ENCODE assay signal across 8 mouse cellular contexts in the genomic region with DNA sequence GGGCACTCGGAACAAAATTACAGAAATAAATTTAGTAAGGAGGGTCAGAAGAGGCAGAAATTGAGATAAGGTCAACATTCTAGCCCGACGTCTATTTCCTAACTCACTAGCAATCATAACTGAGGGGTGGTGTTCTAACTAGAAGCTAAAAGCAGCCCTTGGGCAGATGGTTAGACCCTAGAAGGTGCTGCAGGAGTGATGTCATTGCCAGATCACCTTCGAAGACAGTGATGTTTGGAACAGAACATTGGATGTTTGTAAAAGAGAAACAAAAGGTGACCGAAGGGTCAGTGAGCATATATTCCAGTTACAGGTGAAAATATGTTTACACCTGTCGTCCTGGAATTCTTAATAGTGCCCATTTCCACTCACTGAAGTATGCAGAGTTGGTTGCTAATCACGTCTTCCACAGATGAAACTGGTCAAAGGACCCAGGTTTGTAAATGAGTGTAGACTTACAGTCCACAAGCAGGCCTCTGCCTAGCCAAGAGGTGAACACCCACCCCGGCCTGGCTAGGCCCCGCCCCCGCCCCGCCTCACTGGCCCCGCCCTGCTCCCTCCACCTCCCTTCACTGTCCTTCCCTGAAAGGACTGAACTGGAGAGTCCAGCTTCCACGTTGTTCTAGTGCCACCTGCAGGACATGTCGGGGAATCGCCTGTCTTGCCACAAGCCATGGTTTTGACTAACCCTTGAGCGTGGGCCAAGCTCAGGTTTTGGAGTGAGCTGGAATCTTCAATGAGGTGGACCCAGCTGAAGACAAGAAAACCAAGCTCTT. TPM values are rescaled to one million over a fixed set of nuclear protein-coding genes. Genes with fewer than 3 reads are reported as not detected.
DNase-seq lines count a peak whose midpoint lies in the region; ATAC-seq and TF ChIP-seq lines count a peak whose summit lies in the region.

No protein-coding gene starts in this region.

- H3K4me1 ChIP-seq in bone marrow macrophage, adult 2 months (ENCODE audit: control insufficient read depth, insufficient read depth, low read length) = peaks cover 21% of the 10 kb centered on the region
- no peaks in the 10 kb centered on the region for H3K4me1 ChIP-seq in embryonic fibroblast, embryonic 13.5 days (ENCODE audit: control insufficient read depth, insufficient read depth, low read length)
- H3K4me1 ChIP-seq in heart, embryonic 10.5 days = peaks cover 11% of the 10 kb centered on the region
- no peaks in the 10 kb centered on the region for H3K4me1 ChIP-seq in kidney, embryonic 14.5 days (ENCODE audit: control insufficient read depth, insufficient read depth, low read length)
- no peaks in the 10 kb centered on the region for H3K4me1 ChIP-seq in limb, embryonic 14.5 days (ENCODE audit: control insufficient read depth, insufficient read depth, low read length)

- H3K27me3 ChIP-seq in heart, embryonic 10.5 days (ENCODE audit: insufficient read depth, poor library complexity, severe bottlenecking) = peaks cover 8% of the 10 kb centered on the region; the same call in 1 of the 2 replicates
- H3K27me3 ChIP-seq in kidney, embryonic 14.5 days (ENCODE audit: control insufficient read depth, insufficient read depth, low read length) = no peaks in the 10 kb centered on the region
- no peaks in the 10 kb centered on the region for H3K27me3 ChIP-seq in limb, embryonic 14.5 days (ENCODE audit: control insufficient read depth, insufficient read depth, low read length)

- H3K9ac ChIP-seq in kidney, embryonic 14.5 days (ENCODE audit: low read depth, low read length) = no peak overlapping the region
- no peak overlapping the region for H3K9ac ChIP-seq in limb, embryonic 14.5 days (ENCODE audit: low read depth, low read length, severe bottlenecking)

- ATAC-seq in kidney, embryonic 14.5 days (ENCODE audit: low FRiP score, low TSS enrichment) = peak; percentile 91
- ATAC-seq in limb, embryonic 14.5 days (ENCODE audit: low FRiP score, low read depth) = peak; percentile 85

- no peak overlapping the region for H3K4me2 ChIP-seq in kidney, embryonic 14.5 days (replicated peaks; ENCODE audit: low read depth, low read length)
- H3K4me2 ChIP-seq in limb, embryonic 14.5 days (replicated peaks; ENCODE audit: low read depth, low read length, severe bottlenecking) = no peak overlapping the region

- peak; percentile 82 for TF ChIP-seq CTCF in bone marrow macrophage, adult 2 months (IDR thresholded peaks at IDR 0.05; ENCODE audit: low read depth, low read length)
- peak; percentile 93 for TF ChIP-seq CTCF in embryonic fibroblast, embryonic 13.5 days (IDR thresholded peaks at IDR 0.05; ENCODE audit: borderline replicate concordance, insufficient read depth, low read length)

- WGBS in heart, embryonic 10.5 days = 32% methylated on average over 16 of the region's 16 CpGs
- 30% methylated on average over 16 of the region's 16 CpGs for WGBS in kidney, embryonic 14.5 days
- 31% methylated on average over 16 of the region's 16 CpGs for WGBS in limb, embryonic 14.5 days

- no peaks in the 10 kb centered on the region for H3K36me3 ChIP-seq in heart, embryonic 10.5 days
- H3K36me3 ChIP-seq in kidney, embryonic 14.5 days (ENCODE audit: control insufficient read depth, insufficient read depth, low read length) = no peaks in the 10 kb centered on the region
- no peaks in the 10 kb centered on the region for H3K36me3 ChIP-seq in limb, embryonic 14.5 days (ENCODE audit: control insufficient read depth, insufficient read depth, low read length)

- H3K9me3 ChIP-seq in heart, embryonic 10.5 days = no peaks in the 10 kb centered on the region
- H3K9me3 ChIP-seq in kidney, embryonic 14.5 days (ENCODE audit: control insufficient read depth, low read length) = no peaks in the 10 kb centered on the region
- H3K9me3 ChIP-seq in limb, embryonic 14.5 days (ENCODE audit: control insufficient read depth, low read length) = no peaks in the 10 kb centered on the region

- H3K4me3 ChIP-seq in bone marrow macrophage, adult 2 months (ENCODE audit: insufficient read depth, low read length) = no peak overlapping the region
- H3K4me3 ChIP-seq in embryonic fibroblast, embryonic 13.5 days (ENCODE audit: insufficient read depth, low read length) = no peak overlapping the region
- H3K4me3 ChIP-seq in heart, embryonic 10.5 days = no peak overlapping the region
- H3K4me3 ChIP-seq in kidney, embryonic 14.5 days (ENCODE audit: low read length) = no peak overlapping the region
- no peak overlapping the region for H3K4me3 ChIP-seq in limb, embryonic 14.5 days (replicated peaks; ENCODE audit: low read length)

- H3K27ac ChIP-seq in bone marrow macrophage, adult 2 months (ENCODE audit: insufficient read depth, low read depth, low read length) = no peak overlapping the region
- no peak overlapping the region for H3K27ac ChIP-seq in embryonic fibroblast, embryonic 13.5 days (ENCODE audit: insufficient read depth, low read length)
- no peak overlapping the region for H3K27ac ChIP-seq in heart, embryonic 10.5 days
- H3K27ac ChIP-seq in kidney, embryonic 14.5 days (ENCODE audit: low read depth, low read length) = no peak overlapping the region
- no peak overlapping the region for H3K27ac ChIP-seq in limb, embryonic 14.5 days (replicated peaks; ENCODE audit: low read depth, low read length)

- TF ChIP-seq POLR2A in bone marrow macrophage, adult 2 months (IDR thresholded peaks at IDR 0.05; ENCODE audit: borderline replicate concordance, low read depth, low read length) = no peak
- TF ChIP-seq POLR2A in embryonic fibroblast, embryonic 13.5 days (IDR thresholded peaks at IDR 0.05; ENCODE audit: low read depth, low read length) = no peak
- no peak for TF ChIP-seq POLR2A in limb, embryonic 14.5 days (IDR thresholded peaks at IDR 0.05; ENCODE audit: borderline replicate concordance, extremely low read depth, insufficient read depth, insufficient read length)

- DNase-seq in B cell, adult 2 months = peak; percentile 76 to 80
- DNase-seq in heart, embryonic 10.5 days (ENCODE audit: low spot score) = peak; percentile 94
- peak; percentile 95 for DNase-seq in limb, embryonic 14.5 days (ENCODE audit: low spot score)
- DNase-seq in monocyte, adult 2 months (ENCODE audit: low read depth in 1 of 2, low spot score in 2 of 2) = peak; percentile 48 to 64
- DNase-seq in spleen, postnatal 36 days (ENCODE audit: low spot score in 2 of 2) = peak; percentile 66 to 76

RNA-seq across cellular contexts. Expression of a gene that starts 38.4 kb away (rescaled TPM):
- 54.6 and 56.9 TPM in 2 replicates for polyA plus RNA-seq in bone marrow macrophage, adult 2 months (2012; ENCODE audit: insufficient read depth, insufficient read length, missing spikeins)
- 33.4 and 40.7 TPM in 2 replicates for polyA plus RNA-seq in embryonic fibroblast, embryonic 13.5 days (2011; ENCODE audit: insufficient read length, low read depth, missing spikeins)
- polyA plus RNA-seq in heart, embryonic 10.5 days (2016; fragmentation: Nextera tagmentation; extraction: Ambion mirVana) = 31.3 and 32.3 TPM in 2 replicates
- 37.6 and 40.8 TPM in 2 replicates for polyA plus RNA-seq in kidney, embryonic 14.5 days (2014; fragmentation: Nextera tagmentation; extraction: Ambion mirVana)
- 18.8 and 19.8 TPM in 2 replicates for polyA plus RNA-seq in limb, embryonic 14.5 days (2012; rRNA removed)
- polyA plus RNA-seq in limb, embryonic 14.5 days (2014; fragmentation: Nextera tagmentation; extraction: Ambion mirVana) = 40.6 and 44.6 TPM in 2 replicates
